Mouse (Mus musculus): ENCODE results near the gene Tctex1d2. TPM values are rescaled to one million over a fixed set of nuclear protein-coding genes. Genes with fewer than 3 reads are reported as not detected.

The Tctex1d2 gene
- 1 to 10 TPM; 4.9 to 7.8 (median 6.4) TPM for total RNA-seq (2022)

DNA sequence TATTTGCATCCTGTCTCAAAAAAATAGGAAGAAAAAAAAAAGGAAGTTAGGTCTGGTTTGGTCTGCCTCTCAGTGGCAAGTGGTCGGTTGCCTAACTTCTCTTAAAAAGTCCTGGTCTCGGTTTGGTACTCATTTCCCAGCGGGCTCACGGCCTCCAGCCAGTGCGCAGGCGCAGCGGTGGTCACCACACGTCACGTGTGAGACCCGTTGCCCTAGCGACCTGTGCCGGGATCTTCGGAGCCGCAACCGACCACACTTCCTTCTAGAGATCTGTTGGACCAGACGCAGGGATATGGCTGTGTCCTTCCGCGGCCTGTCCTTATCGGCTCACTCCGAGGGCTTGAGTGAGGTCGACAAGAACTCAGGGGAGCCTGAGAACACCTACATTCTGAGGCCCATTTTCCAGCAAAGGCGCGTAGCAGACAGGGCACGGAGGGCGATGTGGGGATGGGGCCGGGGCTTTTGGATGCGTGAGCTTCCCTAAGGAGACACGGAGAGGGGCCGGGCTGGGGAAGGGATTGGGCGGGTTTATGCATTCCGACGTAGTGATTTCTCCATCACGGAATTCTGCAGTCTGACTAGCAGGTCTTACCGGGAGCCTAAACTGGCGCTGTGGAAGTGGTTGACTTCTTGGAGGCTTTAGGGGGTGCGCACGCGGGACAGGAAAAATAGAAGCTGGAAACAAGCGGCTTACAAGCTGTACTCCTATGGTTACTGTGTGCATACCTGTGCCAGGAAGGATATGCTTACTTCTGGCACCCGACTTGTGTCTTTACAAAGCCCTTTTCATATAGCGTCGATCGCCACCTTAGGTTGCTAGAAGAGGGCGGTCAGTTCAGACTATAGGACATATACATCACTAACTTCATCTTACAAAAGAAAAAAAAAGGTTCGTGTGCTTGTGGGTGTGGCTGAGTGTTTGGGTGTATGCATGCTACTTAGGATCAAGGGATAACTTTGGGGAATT lies at the start of gene Tctex1d2:
Gene Tctex1d2 (plus strand): TSS at position 186 of the 967 bp plus-strand sequence.
- peak; percentile 87 to 94 for DNase-seq (ENCODE audit: low spot score in 2 of 2)

- DNase-seq (ENCODE audit: low spot score in 2 of 2) = peak; percentile 9 to 15
Observed at GRCm38 (mm10) chr16:32371351-32371750, 48.2 kb upstream of the Tctex1d2 start.

DNA sequence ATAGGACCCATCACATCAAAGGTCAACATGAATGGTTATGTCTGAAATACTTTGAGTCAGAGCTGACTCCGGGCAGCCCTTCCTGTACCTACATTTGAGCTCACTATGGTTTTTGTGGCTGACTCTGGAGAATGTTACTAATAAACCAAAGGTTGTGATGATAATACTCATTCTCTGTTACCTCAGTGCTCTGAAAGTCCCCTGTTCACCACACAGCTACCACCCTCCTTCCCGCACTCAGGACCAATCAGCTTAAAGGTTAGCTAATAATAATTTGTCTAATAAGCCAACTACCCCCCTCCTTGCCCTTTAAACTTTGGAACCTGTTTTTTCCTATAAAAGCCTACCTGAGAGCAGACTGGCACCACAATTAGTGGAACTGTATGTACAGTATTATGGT lies 39.9 kb upstream of the Tctex1d2 start:
- no peak for DNase-seq (ENCODE audit: low spot score in 2 of 2)

DNA sequence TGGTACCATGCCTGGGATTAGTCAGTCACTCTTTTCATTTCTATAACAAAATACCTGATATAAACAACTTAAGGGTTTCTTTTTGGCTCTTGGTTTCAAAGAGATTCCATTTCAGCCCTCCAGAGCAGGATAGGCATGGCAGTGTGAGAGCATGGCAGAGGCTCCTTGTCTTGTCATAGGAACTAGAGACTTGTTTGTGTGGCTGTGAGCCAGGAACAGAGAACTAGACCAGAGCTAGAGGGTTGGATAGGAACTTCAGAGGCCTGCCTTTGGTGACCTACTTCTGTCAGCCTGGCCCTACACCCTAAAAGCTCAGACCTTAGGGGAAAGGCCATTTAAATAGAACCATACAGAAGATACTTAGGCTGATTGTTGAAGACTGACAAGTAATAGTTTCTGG lies 36.6 kb upstream of the Tctex1d2 start:
- peak in 1 of 2 experiments; percentile 6 for DNase-seq (ENCODE audit: low spot score in 2 of 2)

DNA sequence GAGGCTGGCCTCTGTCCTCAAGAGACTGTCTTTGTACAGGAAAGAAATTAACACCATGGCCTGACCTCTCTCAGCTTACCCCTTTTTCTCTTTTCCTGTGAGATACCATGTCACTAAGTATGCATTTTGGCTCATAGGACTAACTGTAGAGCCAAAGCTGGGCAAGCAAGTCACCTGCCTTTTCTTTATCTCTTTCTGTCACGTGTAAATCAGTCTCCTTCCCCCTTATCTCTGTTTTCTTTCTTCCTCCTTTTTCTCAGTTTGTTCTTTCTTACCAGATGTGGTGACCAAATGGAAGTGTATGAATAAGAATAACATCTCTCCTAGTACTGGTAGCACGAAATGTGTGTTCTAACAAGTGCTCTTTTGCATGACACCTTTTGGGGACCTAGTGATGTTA lies 34.6 kb upstream of the Tctex1d2 start:
- DNase-seq (ENCODE audit: low spot score in 2 of 2) = no peak

DNA sequence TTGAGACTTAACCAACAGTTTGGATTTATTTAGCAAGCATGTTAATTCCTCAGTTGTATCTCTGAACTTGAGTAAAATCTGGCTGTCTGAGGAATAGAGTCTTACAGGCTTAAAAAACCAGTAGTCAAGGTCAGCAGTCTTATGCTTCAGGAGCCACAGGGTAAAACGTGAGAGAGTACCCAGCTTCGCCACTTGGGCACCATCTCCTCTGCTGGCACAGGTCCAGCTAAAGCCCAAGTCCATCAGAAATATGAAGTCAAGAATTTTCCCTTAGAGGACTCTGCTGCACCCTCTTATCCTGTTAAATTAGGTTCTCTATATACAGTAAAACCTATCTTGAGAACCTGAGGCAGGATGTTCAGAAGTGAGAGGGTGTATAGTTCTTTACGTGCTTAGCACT lies 32.7 kb upstream of the Tctex1d2 start:
- no peak for DNase-seq (ENCODE audit: low spot score in 2 of 2)

DNA sequence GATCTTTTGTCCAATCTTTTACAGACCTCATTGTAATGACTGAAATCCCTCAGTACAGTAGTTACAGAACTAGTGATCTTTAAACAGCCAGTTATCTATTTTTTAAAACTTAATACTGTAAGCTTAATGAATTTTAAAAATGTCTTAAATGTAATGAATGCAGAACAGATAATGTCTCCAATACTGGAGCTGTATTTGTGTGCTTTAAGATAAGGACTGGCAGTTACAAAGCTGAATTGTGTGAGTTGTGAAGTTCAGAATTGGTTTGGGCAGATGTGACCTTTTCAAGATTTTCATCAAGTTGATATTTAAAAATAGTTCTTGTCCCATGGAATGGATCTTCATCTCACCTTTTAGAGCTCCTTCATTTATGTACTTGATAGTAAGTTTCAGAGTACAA lies 30.5 kb upstream of the Tctex1d2 start:
- no peak for DNase-seq (ENCODE audit: low spot score in 2 of 2)

DNA sequence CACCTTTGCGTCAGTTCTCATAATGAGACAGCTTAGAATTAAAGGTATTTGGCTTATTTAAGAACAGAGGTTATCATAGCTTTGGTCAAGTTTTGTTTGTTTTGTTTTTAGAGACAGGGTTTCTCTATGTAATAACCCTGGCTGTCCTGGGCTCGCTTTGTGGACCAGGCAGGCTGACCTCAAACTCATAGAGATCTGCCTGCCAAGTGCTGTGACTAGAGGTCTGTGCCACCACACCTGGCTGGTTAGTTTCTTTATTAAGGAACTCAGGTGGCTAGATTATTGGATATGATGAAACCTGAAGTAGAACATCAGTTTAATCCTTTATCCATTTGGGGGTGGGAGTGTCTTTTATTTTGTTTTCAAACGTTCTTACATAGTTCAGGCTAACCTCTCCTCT lies 29.7 kb upstream of the Tctex1d2 start:
- DNase-seq (ENCODE audit: low spot score in 2 of 2) = no peak

- DNase-seq (ENCODE audit: low spot score in 2 of 2) = no peak
Observed at GRCm38 (mm10) chr16:32390882-32391281, 28.6 kb upstream of the Tctex1d2 start.

DNA sequence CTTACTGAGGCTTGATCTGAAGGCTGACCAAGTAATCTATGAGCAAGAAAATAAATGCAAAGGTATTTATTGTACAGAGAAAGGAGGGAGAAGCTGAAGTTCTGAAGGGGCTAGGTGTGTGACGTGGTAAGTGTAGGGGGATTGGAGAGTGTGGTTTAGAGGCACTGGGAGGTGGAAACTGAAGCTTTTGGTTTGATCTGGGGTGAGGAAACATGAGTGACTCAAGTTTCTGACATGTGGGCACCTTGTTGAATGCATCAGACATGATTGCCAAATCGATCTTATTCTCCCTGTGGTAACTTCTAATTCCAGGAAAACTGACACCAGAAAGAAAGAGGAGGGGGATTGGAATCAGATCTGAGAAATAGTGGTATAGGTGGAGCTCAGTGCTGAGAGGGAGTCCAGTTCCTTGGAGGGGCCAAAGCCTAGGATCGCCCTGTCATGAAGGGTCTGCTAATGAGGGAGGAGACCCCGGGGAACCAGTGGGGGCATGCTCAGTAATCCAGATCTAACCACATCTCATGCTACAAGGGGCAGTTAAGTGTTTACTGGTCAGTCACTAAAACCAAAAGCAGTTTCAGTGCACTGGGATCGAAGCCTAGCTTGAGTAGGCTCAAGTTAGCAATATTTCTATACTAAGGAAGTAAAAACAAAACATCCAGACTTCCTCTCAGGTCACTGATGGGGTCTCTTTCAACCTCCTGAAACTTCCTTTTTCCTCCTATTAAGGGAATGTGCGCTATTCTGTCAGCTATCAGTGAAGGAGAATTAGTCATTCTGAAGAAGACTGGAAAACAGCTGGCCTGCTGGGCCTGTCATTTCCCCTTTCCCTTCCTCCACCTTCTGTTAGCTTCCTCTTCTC lies 23.6 kb upstream of the Tctex1d2 start:
- DNase-seq (ENCODE audit: low spot score in 2 of 2) = no peak

DNA sequence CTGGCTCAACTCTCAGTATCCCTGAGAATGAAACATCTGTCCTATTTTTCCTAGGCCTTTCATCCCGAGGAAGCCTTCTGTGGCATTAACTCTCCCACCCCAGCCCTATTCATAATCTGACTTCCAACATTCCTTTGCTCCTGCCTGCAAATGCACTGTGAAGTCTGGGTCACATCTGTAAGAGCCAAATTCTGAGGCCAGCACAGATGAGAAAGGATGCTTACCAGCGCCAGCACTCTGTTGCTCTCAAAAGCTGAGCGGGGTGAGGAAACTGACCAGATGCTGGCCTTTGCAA lies 23.0 kb upstream of the Tctex1d2 start:
- DNase-seq (ENCODE audit: low spot score in 2 of 2) = no peak

DNA sequence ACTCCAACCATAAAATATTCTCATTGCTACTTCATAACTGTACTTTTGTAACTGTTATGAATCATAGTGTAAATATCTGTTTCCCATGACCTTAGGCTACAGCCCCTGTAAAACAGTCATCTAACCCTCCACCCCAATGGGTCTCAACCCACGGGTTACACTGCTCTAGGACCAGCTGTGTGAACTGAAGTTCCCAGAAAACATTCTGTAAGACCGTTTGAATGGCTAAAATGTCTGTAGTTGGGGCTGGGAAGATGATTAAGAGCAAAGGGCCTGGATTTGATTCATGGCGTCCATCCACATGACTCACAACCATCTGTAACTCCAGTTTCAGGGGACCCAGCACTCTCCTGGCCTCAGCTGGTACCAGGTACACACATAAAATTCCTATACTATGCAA lies 21.3 kb upstream of the Tctex1d2 start:
- DNase-seq (ENCODE audit: low spot score in 2 of 2) = no peak

GRCm38 (mm10) chr16:32400267-32400666 lies 19.2 kb upstream of the Tctex1d2 start, which contains the start of gene Tm4sf19:
Tm4sf19 (plus strand) TSS chr16:32400506.
- no peak for DNase-seq (ENCODE audit: low spot score in 2 of 2)

DNA sequence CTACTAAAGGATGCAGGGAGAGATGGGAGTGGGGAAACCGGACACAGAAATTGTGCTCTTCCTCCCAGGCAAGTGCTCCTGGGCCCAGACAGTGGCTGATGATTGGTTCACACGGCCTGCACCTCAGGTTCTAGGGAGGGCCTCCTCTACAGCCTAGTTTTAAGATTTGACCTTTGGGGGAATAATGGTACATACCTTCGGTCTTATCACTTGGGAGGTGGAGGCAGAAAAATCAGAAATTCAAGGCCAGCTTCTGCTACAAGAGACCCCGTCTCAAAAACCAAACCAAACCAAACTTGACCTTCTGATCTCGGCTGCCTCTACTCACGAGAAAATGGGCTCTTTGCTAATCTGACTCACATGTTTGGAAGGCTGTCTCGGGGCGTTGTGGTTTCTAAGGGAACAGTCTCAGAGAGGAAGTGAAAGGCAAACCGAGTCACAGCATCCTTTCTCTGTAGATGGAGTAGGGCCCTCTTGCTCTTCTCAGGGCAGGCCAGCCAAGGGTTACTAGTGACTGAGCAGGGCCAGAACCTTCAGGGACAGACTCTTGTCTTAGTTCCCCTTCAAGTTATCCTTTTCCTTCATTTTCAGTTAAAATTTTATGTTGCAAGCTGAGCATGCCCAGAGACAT lies 18.1 kb upstream of the Tctex1d2 start:
- no peak for DNase-seq (ENCODE audit: low spot score in 2 of 2)

GRCm38 (mm10) chr16:32402818-32403217 lies 16.7 kb upstream of the Tctex1d2 start:
- DNase-seq (ENCODE audit: low spot score in 2 of 2) = no peak

DNA sequence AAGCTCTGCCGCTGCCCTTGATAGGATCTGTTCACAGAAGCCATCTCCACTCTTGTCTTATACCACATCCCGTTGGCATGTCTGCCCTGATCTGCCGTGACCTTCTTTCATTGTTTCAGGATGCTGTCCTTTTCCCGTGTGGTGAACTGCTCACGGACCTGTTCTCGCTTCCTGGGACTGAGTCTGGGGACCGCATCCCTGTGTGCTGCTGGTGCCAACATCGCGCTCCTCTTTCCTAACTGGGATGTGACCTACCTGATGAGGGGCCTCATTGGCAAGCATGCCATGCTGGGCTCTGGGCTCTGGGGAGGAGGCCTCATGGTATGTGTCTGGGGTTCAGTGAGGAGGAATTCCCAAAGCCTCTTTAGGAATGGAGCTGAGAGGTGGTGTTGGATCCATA lies 13.8 kb upstream of the Tctex1d2 start:
- no peak for DNase-seq (ENCODE audit: low spot score in 2 of 2)

- no peak for DNase-seq (ENCODE audit: low spot score in 2 of 2)
Observed at GRCm38 (mm10) chr16:32406671-32407070, 12.8 kb upstream of the Tctex1d2 start.

- DNase-seq (ENCODE audit: low spot score in 2 of 2) = no peak
Observed at GRCm38 (mm10) chr16:32407730-32408129, 11.8 kb upstream of the Tctex1d2 start.

GRCm38 (mm10) chr16:32417457-32417856 lies 2.0 kb upstream of the Tctex1d2 start:
- no peak for DNase-seq (ENCODE audit: low spot score in 2 of 2)

DNA sequence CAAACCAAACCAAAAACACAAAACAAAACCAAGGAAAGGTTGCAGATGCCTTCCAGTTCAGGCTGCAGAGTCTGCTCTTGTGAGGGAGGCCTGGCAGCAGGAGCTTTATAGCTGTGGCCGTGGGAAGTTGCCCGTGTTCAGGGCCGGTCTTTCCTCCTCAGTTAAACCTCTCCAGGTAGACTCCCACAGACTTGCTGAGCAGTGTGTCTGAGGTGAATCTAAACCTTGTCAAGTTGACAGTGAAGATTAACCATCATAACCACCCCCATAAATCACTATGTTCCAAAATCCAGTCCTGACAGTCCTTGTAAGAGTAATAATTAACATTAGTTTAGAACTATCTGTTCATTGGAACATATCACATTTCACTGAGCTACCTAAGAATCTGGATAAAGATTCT lies 8.0 kb downstream of the Tctex1d2 start:
- no peak for DNase-seq (ENCODE audit: low spot score in 2 of 2)

DNA sequence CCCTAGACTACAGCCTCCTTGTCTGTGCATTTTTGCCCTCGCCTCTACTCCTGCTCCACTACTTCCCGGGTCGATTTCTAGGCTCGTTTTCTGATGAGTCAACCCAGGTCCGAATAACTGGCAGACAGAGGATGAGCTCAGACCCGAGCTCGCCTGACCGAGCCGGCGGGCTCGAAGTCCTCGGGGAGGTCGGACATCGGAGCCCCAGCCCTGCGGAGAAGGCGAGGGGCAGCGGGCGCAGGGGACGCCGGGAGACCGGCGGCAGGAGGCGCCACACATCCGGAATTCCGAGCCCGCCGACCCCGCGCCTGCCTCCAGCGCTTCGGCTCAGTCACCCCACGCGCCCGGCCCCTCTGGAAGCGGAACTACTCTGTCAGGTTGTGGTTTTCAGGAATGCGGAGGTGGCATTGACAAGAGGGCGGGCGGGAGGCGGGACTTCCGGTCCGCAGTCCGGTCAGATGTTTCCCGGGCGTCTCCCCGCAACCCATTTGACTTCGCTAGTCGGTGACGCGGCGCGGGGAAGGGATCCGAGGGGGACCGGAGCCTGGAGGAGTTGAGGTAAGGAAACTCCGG lies 11.1 kb downstream of the Tctex1d2 start, which contains the start of gene Pcyt1a:
Gene Pcyt1a (plus strand): TSS at position 448 of the 573 bp plus-strand sequence.
- peak; percentile 84 to 87 for DNase-seq (ENCODE audit: low spot score in 2 of 2)

Measured in gastrocnemius, adult 8-10 months (tissue).